16 mouse cellular contexts compared by ENCODE assay signal in genomic region chr3:144644202-144644601, GRCm38 (mm10).
DNase-seq lines count a peak whose midpoint lies in the region; ATAC-seq and TF ChIP-seq lines count a peak whose summit lies in the region.
"Had no signal": no experiment of that assay in that cellular context is flagged by ENCODE, and none has a peak within 500 bp of the region (broad histone marks: within the 10 kb centered on the region; RNA-seq: fewer than 3 reads in every experiment).

No protein-coding gene starts in this region.

- peaks cover 19% of the 10 kb centered on the region for H3K4me1 ChIP-seq in heart, embryonic 13.5 days
- 0 out of 2 replicates have a peak, but pooled peaks cover 3% of the 10 kb centered on the region for H3K4me1 ChIP-seq in kidney, postnatal 0 days (replicated peaks; ENCODE audit: insufficient read depth, low read length)
- H3K4me1 ChIP-seq in midbrain, postnatal 0 days (ENCODE audit: insufficient read depth, low read length), result 0 out of 2 replicates have a peak, but pooled peaks cover 5% of the 10 kb centered on the region
- peaks cover 3% of the 10 kb centered on the region; the same call in 1 of the 2 replicates for H3K4me1 ChIP-seq in midbrain, embryonic 16.5 days (ENCODE audit: control insufficient read depth, insufficient read depth, low read length)
- H3K4me1 ChIP-seq in stomach, postnatal 0 days (replicated peaks; ENCODE audit: control insufficient read depth, insufficient read depth), result no peaks in the 10 kb centered on the region

- no peak overlapping the region for H3K4me3 ChIP-seq in heart, embryonic 13.5 days
- H3K4me3 ChIP-seq in kidney, postnatal 0 days (replicated peaks; ENCODE audit: low read depth, low read length), result no peak overlapping the region
- H3K4me3 ChIP-seq in midbrain, postnatal 0 days (ENCODE audit: low read depth, low read length), result no peak overlapping the region
- no peak overlapping the region for H3K4me3 ChIP-seq in midbrain, embryonic 16.5 days (ENCODE audit: low read depth, low read length)
- no peak overlapping the region for H3K4me3 ChIP-seq in stomach, postnatal 0 days (ENCODE audit: low read depth, low read length)
- H3K4me3 ChIP-seq: forebrain, embryonic 13.5 days; heart, embryonic 12.5 days had no signal

- intact Hi-C loops in heart, postnatal 36 days (cut with DNase I), result no loop called here

- no peaks in the 10 kb centered on the region for H3K36me3 ChIP-seq in heart, embryonic 13.5 days
- no peaks in the 10 kb centered on the region for H3K36me3 ChIP-seq in kidney, postnatal 0 days (ENCODE audit: insufficient read depth, low read length)
- H3K36me3 ChIP-seq in midbrain, postnatal 0 days (ENCODE audit: insufficient read depth, low read length), result no peaks in the 10 kb centered on the region; the same call in 1 of the 2 replicates
- no peaks in the 10 kb centered on the region for H3K36me3 ChIP-seq in midbrain, embryonic 16.5 days (ENCODE audit: control insufficient read depth, insufficient read depth, low read length)
- no peaks in the 10 kb centered on the region for H3K36me3 ChIP-seq in stomach, postnatal 0 days (ENCODE audit: control insufficient read depth, insufficient read depth, low read length)
- H3K36me3 ChIP-seq: heart, embryonic 12.5 days had no signal

- no peaks in the 10 kb centered on the region for H3K27me3 ChIP-seq in heart, embryonic 13.5 days (replicated peaks)
- no peaks in the 10 kb centered on the region for H3K27me3 ChIP-seq in kidney, postnatal 0 days (ENCODE audit: insufficient read depth, low read length)
- no peaks in the 10 kb centered on the region for H3K27me3 ChIP-seq in midbrain, postnatal 0 days (ENCODE audit: insufficient read depth, low read length)
- no peaks in the 10 kb centered on the region for H3K27me3 ChIP-seq in midbrain, embryonic 16.5 days (ENCODE audit: control insufficient read depth, insufficient read depth, low read depth, low read length)
- H3K27me3 ChIP-seq in stomach, postnatal 0 days (ENCODE audit: control insufficient read depth, insufficient read depth, low read length), result no peaks in the 10 kb centered on the region
- H3K27me3 ChIP-seq: CH12.LX; forebrain, embryonic 13.5 days; heart, embryonic 12.5 days had no signal

- peaks cover 7% of the 10 kb centered on the region; the same call in 1 of the 2 replicates for H3K9me3 ChIP-seq in heart, embryonic 13.5 days
- H3K9me3 ChIP-seq in kidney, postnatal 0 days (replicated peaks; ENCODE audit: low read length), result no peaks in the 10 kb centered on the region
- 0 out of 2 replicates have a peak, but pooled peaks cover 5% of the 10 kb centered on the region for H3K9me3 ChIP-seq in midbrain, postnatal 0 days (ENCODE audit: low read length)
- no peaks in the 10 kb centered on the region for H3K9me3 ChIP-seq in midbrain, embryonic 16.5 days (replicated peaks; ENCODE audit: control insufficient read depth, low read length, poor library complexity, severe bottlenecking)
- no peaks in the 10 kb centered on the region for H3K9me3 ChIP-seq in stomach, postnatal 0 days (ENCODE audit: control insufficient read depth, low read length)

- ATAC-seq in heart, embryonic 13.5 days (ENCODE audit: extremely low read depth, insufficient number of reproducible peaks, low FRiP score, low TSS enrichment), result no peak
- ATAC-seq in kidney, postnatal 0 days (replicated peaks; ENCODE audit: low FRiP score, low read depth), result no peak
- peak; percentile 52; the same call in 1 of the 2 replicates for ATAC-seq in midbrain, postnatal 0 days (ENCODE audit: low FRiP score)
- no peak; the same call in 1 of the 2 replicates for ATAC-seq in midbrain, embryonic 16.5 days
- ATAC-seq in stomach, postnatal 0 days (ENCODE audit: low FRiP score, low TSS enrichment), result no peak
- ATAC-seq: inflammation-experienced regulatory T-cells, adult 6 months had no signal

- H3K9ac ChIP-seq in heart, embryonic 13.5 days, result no peak overlapping the region
- H3K9ac ChIP-seq in kidney, postnatal 0 days (ENCODE audit: low read depth, low read length), result no peak overlapping the region
- no peak overlapping the region for H3K9ac ChIP-seq in midbrain, postnatal 0 days (replicated peaks; ENCODE audit: low read length, poor library complexity, severe bottlenecking)
- no peak overlapping the region for H3K9ac ChIP-seq in midbrain, embryonic 16.5 days (ENCODE audit: low read depth, low read length)
- H3K9ac ChIP-seq in stomach, postnatal 0 days (ENCODE audit: low read length), result no peak overlapping the region
- H3K9ac ChIP-seq: forebrain, embryonic 13.5 days; heart, embryonic 12.5 days; lung, embryonic 14.5 days had no signal

- H3K4me2 ChIP-seq in heart, embryonic 13.5 days, result no peak overlapping the region
- no peak overlapping the region for H3K4me2 ChIP-seq in kidney, postnatal 0 days (ENCODE audit: low read length)
- H3K4me2 ChIP-seq in midbrain, postnatal 0 days (ENCODE audit: low read depth, low read length, poor library complexity, severe bottlenecking), result no peak overlapping the region
- H3K4me2 ChIP-seq in midbrain, embryonic 16.5 days (ENCODE audit: low read length), result no peak overlapping the region
- H3K4me2 ChIP-seq in stomach, postnatal 0 days (replicated peaks; ENCODE audit: low read depth), result no peak overlapping the region
- H3K4me2 ChIP-seq: forebrain, embryonic 13.5 days; lung, embryonic 14.5 days had no signal

- TF ChIP-seq CTCF in kidney, postnatal 0 days (IDR thresholded peaks at IDR 0.05; ENCODE audit: low read depth), result no peak
- TF ChIP-seq CTCF in midbrain, postnatal 0 days (IDR thresholded peaks at IDR 0.05), result no peak
- no peak for TF ChIP-seq CTCF in stomach, postnatal 0 days (IDR thresholded peaks at IDR 0.05; ENCODE audit: low read depth)

- no peak for DNase-seq in heart, postnatal 36 days
- peak; percentile 29 for DNase-seq in kidney, postnatal 0 days (ENCODE audit: low spot score)
- no peak for DNase-seq in kidney, postnatal 36 days
- DNase-seq in midbrain, postnatal 0 days (ENCODE audit: low spot score), result peak; percentile 29
- DNase-seq in stomach, postnatal 0 days (ENCODE audit: low spot score), result no peak
- DNase-seq: cerebellum, adult 9-10 months; right cerebral cortex, postnatal 25 days; thymus, adult 18-20 months; thymus, postnatal 4 days had no signal

- WGBS in heart, embryonic 13.5 days, result 55% methylated on average over 5 of the region's 5 CpGs
- 47% methylated on average over 5 of the region's 5 CpGs for WGBS in kidney, postnatal 0 days
- 22% methylated on average over 5 of the region's 5 CpGs for WGBS in midbrain, postnatal 0 days
- 37% methylated on average over 5 of the region's 5 CpGs for WGBS in midbrain, embryonic 16.5 days
- 47% methylated on average over 5 of the region's 5 CpGs for WGBS in stomach, postnatal 0 days

- peak overlapping the region; percentile 90 for H3K27ac ChIP-seq in heart, embryonic 13.5 days (replicated peaks)
- no peak overlapping the region for H3K27ac ChIP-seq in kidney, postnatal 0 days
- H3K27ac ChIP-seq in midbrain, postnatal 0 days (ENCODE audit: low read depth, low read length), result no peak overlapping the region
- H3K27ac ChIP-seq in midbrain, embryonic 16.5 days (ENCODE audit: low read length), result no peak overlapping the region
- H3K27ac ChIP-seq in stomach, postnatal 0 days (replicated peaks), result no peak overlapping the region
- H3K27ac ChIP-seq: forebrain, embryonic 13.5 days had no signal

- TF ChIP-seq EP300 in stomach, postnatal 0 days (optimal IDR thresholded peaks at IDR 0.05), result no peak

Comparison
In these comparisons a context has a peak if more than half of its experiments do, and no peak if none do; other contexts are left out.
1. DNase-seq: peak in kidney, postnatal 0 days (single experiment) and midbrain, postnatal 0 days (single experiment); none in heart, postnatal 36 days (0 of 2), kidney, postnatal 36 days (0 of 2) and stomach, postnatal 0 days (single experiment).